Mouse (Mus musculus) intestine, postnatal 0 days (tissue): ENCODE measurements at regions not wholly inside any gene's neighbourhood (a gene's known extent, or its start where the extent isn't known, plus 50 kb on each side); places are given as distances from the start of the nearest gene placed in this dataset.

Experiments
- ATAC-seq: fragments of 200-750 bp; cut with Nextera tagmentation; 2 replicates; pipeline ENCODE4 v1.8.0; 2017; ENCODE audit warnings: mild to moderate bottlenecking, moderate TSS enrichment, moderate library complexity
- H3K27ac ChIP-seq: fragments of 300-500 bp; sonication (generic); 2 replicates; pipeline ENCODE4 v1.5.1; 2014; ENCODE audit warnings: mild to moderate bottlenecking, low read depth, low read length, moderate library complexity
- H3K27me3 ChIP-seq: fragments of 300-500 bp; sonication (generic); replicated peaks from 2 replicates; pipeline ENCODE4 v1.6.1; 2014; ENCODE audit warnings: low read length, mixed read lengths; ENCODE audit not compliant: control insufficient read depth, insufficient read depth
- H3K36me3 ChIP-seq: fragments of 300-500 bp; sonication (generic); 2 replicates; pipeline ENCODE4 v1.6.1; 2014; ENCODE audit warnings: mild to moderate bottlenecking, moderate library complexity; ENCODE audit not compliant: control insufficient read depth, insufficient read depth
- H3K4me1 ChIP-seq: fragments of 300-500 bp; sonication (generic); replicated peaks from 2 replicates; pipeline ENCODE4 v1.6.1; 2014; ENCODE audit warnings: antibody characterized with exemption, low read length, mixed read lengths; ENCODE audit not compliant: control insufficient read depth, insufficient read depth
- H3K4me2 ChIP-seq: fragments of 300-500 bp; sonication (generic); replicated peaks from 2 replicates; pipeline ENCODE4 v1.6.1; 2014; ENCODE audit warnings: low read depth, mild to moderate bottlenecking, moderate library complexity
- H3K4me3 ChIP-seq: fragments of 300-500 bp; sonication (generic); 2 replicates; pipeline ENCODE4 v1.5.1; 2014; ENCODE audit warnings: low read depth, low read length
- H3K9ac ChIP-seq: fragments of 300-500 bp; sonication (generic); 2 replicates; pipeline ENCODE4 v1.6.1; 2014; ENCODE audit warnings: mild to moderate bottlenecking, low read depth, low read length
- H3K9me3 ChIP-seq: fragments of 300-500 bp; sonication (generic); 2 replicates; pipeline ENCODE4 v1.6.1; 2016; ENCODE audit warnings: mixed run types; ENCODE audit not compliant: control insufficient read depth
- CTCF ChIP-seq: sonication (generic); IDR thresholded peaks from 2 replicates; pipeline ENCODE4 v1.5.1; 2016; ENCODE audit warnings: low read depth, mild to moderate bottlenecking, control low read depth, antibody characterized with exemption, moderate library complexity
- WGBS: fragments of 180-500 bp; shearing (Covaris S2); extraction: QIAGEN DNeasy Blood & Tissue Kit; methylation state at CpG from one replicate; pipeline ENCODE4 v1.1.7; 2014; 5-methylcytosine and 5-hydroxymethylcytosine counted together

GRCm38 (mm10) chr13:80611937-80612336, 271.2 kb upstream of the Arrdc3 start:
- WGBS: 87% methylated on average over 11 of the region's 11 CpGs
- TF ChIP-seq CTCF: no peak

GRCm38 (mm10) chr13:80613167-80613883, 269.9 kb upstream of the Arrdc3 start:
- Histone ChIP-seq H3K4me2 (no peak overlapping the region), H3K27ac (no peak overlapping the region), H3K4me1 (no peaks in the 10 kb centered on the region), H3K9ac (no peak overlapping the region), H3K36me3 (no peaks in the 10 kb centered on the region), H3K9me3 (no peaks in the 10 kb centered on the region), H3K27me3 (no peaks in the 10 kb centered on the region), H3K4me3 (no peak overlapping the region)
- 73% methylated on average over 9 of the region's 9 CpGs for WGBS
- no peak for ATAC-seq
- TF ChIP-seq CTCF: no peak

More at GRCm38 (mm10) chr13:80611937-80612336, 271.2 kb upstream of the Arrdc3 start:
- H3K4me2 ChIP-seq: no peak overlapping the region
- H3K9ac ChIP-seq: no peak overlapping the region
- no peaks in the 10 kb centered on the region for H3K27me3 ChIP-seq
- H3K4me1 ChIP-seq: no peaks in the 10 kb centered on the region
- no peak for ATAC-seq
- no peaks in the 10 kb centered on the region for H3K9me3 ChIP-seq
- H3K4me3 ChIP-seq: no peak overlapping the region
- no peaks in the 10 kb centered on the region for H3K36me3 ChIP-seq
- no peak overlapping the region for H3K27ac ChIP-seq

- Histone ChIP-seq H3K4me2 (no peak overlapping the region), H3K9ac (no peak overlapping the region), H3K36me3 (no peaks in the 10 kb centered on the region), H3K4me1 (no peaks in the 10 kb centered on the region), H3K4me3 (no peak overlapping the region), H3K9me3 (no peaks in the 10 kb centered on the region), H3K27ac (no peak overlapping the region), H3K27me3 (no peaks in the 10 kb centered on the region)
- no peak for ATAC-seq
- TF ChIP-seq CTCF: peak; percentile 41; the same call in 1 of the 2 replicates
- 31% methylated on average over 1 of the region's 1 CpGs for WGBS
Observed at GRCm38 (mm10) chr13:80613884-80614247, 269.3 kb upstream of the Arrdc3 start.

GRCm38 (mm10) chr13:80614971-80615370, 268.2 kb upstream of the Arrdc3 start:
- WGBS: 69% methylated on average over 5 of the region's 5 CpGs
- H3K4me2 ChIP-seq: no peak overlapping the region
- H3K36me3 ChIP-seq: no peaks in the 10 kb centered on the region
- no peak overlapping the region for H3K4me3 ChIP-seq
- H3K27me3 ChIP-seq: no peaks in the 10 kb centered on the region
- H3K27ac ChIP-seq: no peak overlapping the region
- no peak overlapping the region for H3K9ac ChIP-seq
- no peaks in the 10 kb centered on the region for H3K4me1 ChIP-seq
- no peak for ATAC-seq
- TF ChIP-seq CTCF: no peak
- no peaks in the 10 kb centered on the region for H3K9me3 ChIP-seq

- Histone ChIP-seq H3K9ac (no peak overlapping the region), H3K4me2 (no peak overlapping the region), H3K27me3 (no peaks in the 10 kb centered on the region), H3K27ac (no peak overlapping the region), H3K4me3 (no peak overlapping the region), H3K36me3 (no peaks in the 10 kb centered on the region), H3K4me1 (no peaks in the 10 kb centered on the region), H3K9me3 (no peaks in the 10 kb centered on the region)
- ATAC-seq: no peak
- 26% methylated on average over 2 of the region's 2 CpGs for WGBS
- TF ChIP-seq CTCF: no peak
Observed at GRCm38 (mm10) chr13:80623005-80623404, 260.2 kb upstream of the Arrdc3 start.

- Histone ChIP-seq H3K27me3 (no peaks in the 10 kb centered on the region), H3K36me3 (no peaks in the 10 kb centered on the region), H3K27ac (no peak overlapping the region), H3K4me1 (no peaks in the 10 kb centered on the region), H3K9ac (no peak overlapping the region), H3K4me2 (no peak overlapping the region), H3K4me3 (no peak overlapping the region), H3K9me3 (no peaks in the 10 kb centered on the region)
- no peak for TF ChIP-seq CTCF
- 73% methylated on average over 2 of the region's 2 CpGs for WGBS
- no peak for ATAC-seq
Observed at GRCm38 (mm10) chr13:80641334-80641733, 241.8 kb upstream of the Arrdc3 start.

GRCm38 (mm10) chr13:80647578-80647977, 235.6 kb upstream of the Arrdc3 start:
- no peak overlapping the region for H3K9ac ChIP-seq
- WGBS: 49% methylated on average over 4 of the region's 4 CpGs
- no peaks in the 10 kb centered on the region for H3K36me3 ChIP-seq
- no peak overlapping the region for H3K4me2 ChIP-seq
- H3K4me1 ChIP-seq: no peaks in the 10 kb centered on the region
- no peak for ATAC-seq
- no peaks in the 10 kb centered on the region for H3K27me3 ChIP-seq
- H3K4me3 ChIP-seq: no peak overlapping the region
- TF ChIP-seq CTCF: no peak
- no peak overlapping the region for H3K27ac ChIP-seq
- H3K9me3 ChIP-seq: no peaks in the 10 kb centered on the region
